Mouse (Mus musculus): Measurements from ENCODE around the gene Tspan10.

Tspan10 gene

DNA sequence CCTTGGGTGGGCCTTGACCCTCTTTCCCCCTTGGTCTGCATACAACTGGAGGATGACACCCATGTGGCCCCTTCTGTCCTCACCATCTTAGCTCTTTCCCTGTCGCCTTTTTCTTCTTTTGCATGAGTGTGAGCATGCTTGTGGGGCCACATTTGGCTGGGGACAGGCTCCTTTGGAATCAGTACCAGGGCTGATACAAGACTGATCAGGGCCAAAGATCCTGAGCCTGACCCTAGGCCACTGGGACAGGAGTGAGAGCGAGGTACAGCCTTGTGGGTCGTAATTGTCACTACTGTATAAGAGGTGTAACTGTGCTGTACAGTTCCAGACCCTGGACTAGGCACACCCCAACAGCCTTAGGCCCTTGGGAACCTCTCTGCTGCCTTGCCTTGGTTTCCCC is 51.5 kb downstream of the Tspan10 start:
- DNase-seq, result no peak
